Mouse (Mus musculus) testis, adult 2 months (tissue): ENCODE measurements around the gene Mast4. TPM values are rescaled to one million over a fixed set of nuclear protein-coding genes. Genes with fewer than 3 reads are reported as not detected.

Experiments used
- H3K27ac ChIP-seq: fragments of 200-500 bp; 2 replicates; pipeline ENCODE4 v1.5.1; 2012; ENCODE audit warnings: low read depth, low read length; ENCODE audit not compliant: control insufficient read depth, insufficient read depth
- H3K27me3 ChIP-seq: fragments of 200-500 bp; 2 replicates; pipeline ENCODE4 v1.6.1; 2012; ENCODE audit warnings: mild to moderate bottlenecking, low read length, moderate library complexity; ENCODE audit not compliant: control insufficient read depth, insufficient read depth
- H3K36me3 ChIP-seq: fragments of 200-500 bp; 2 replicates; pipeline ENCODE4 v1.6.1; 2012; ENCODE audit warnings: mild to moderate bottlenecking, low read length; ENCODE audit not compliant: control insufficient read depth, insufficient read depth
- H3K4me1 ChIP-seq: fragments of 200-500 bp; 2 replicates; pipeline ENCODE4 v1.6.1; 2012; ENCODE audit warnings: low read length; ENCODE audit not compliant: control insufficient read depth, insufficient read depth
- H3K4me3 ChIP-seq: fragments of 200-500 bp; 2 replicates; pipeline ENCODE4 v1.5.1; 2012; ENCODE audit warnings: low read depth, mild to moderate bottlenecking, low read length, moderate library complexity, mixed read lengths; ENCODE audit not compliant: control insufficient read depth
- CTCF ChIP-seq: fragments of 200-500 bp; IDR thresholded peaks from 2 replicates; pipeline ENCODE4 v1.5.1; 2012; ENCODE audit warnings: low read depth, mild to moderate bottlenecking, inconsistent platforms, low read length, moderate library complexity; ENCODE audit not compliant: control insufficient read depth, insufficient read depth, insufficient replicate concordance
- POLR2A ChIP-seq: fragments of 200-500 bp; IDR thresholded peaks from 2 replicates; pipeline ENCODE4 v1.6.1; 2012; ENCODE audit warnings: low read depth, mild to moderate bottlenecking, inconsistent platforms, low read length, moderate library complexity; ENCODE audit not compliant: control insufficient read depth
- polyA plus RNA-seq: library from polyadenylated mRNA; depleted of rRNA; stranded (reverse); fragments of >200 nt; gene quantifications from 2 replicates; pipeline ENCODE4 v1.2.3, GENCODE M21; 2012

Mast4 gene
- polyA plus RNA-seq, 1 experiment = 5.3 TPM

- Histone ChIP-seq H3K27ac (no peak overlapping the region), H3K4me3 (no peak overlapping the region), H3K27me3 (no peaks in the 10 kb centered on the region), H3K4me1 (no peaks in the 10 kb centered on the region), H3K36me3 (no peaks in the 10 kb centered on the region)
- no peak for TF ChIP-seq CTCF
- TF ChIP-seq POLR2A = no peak
Observed at GRCm38 (mm10) chr13:102942557-102942956, 391.7 kb downstream of the Mast4 start.

GRCm38 (mm10) chr13:102940476-102940875 lies 393.8 kb downstream of the Mast4 start:
- Histone ChIP-seq H3K27ac (no peak overlapping the region), H3K4me3 (no peak overlapping the region), H3K36me3 (no peaks in the 10 kb centered on the region), H3K4me1 (no peaks in the 10 kb centered on the region), H3K27me3 (no peaks in the 10 kb centered on the region)
- no peak for TF ChIP-seq CTCF
- no peak for TF ChIP-seq POLR2A

GRCm38 (mm10) chr13:102936233-102936632 lies 398.1 kb downstream of the Mast4 start:
- Histone ChIP-seq H3K27ac (no peak overlapping the region), H3K4me3 (no peak overlapping the region), H3K4me1 (no peaks in the 10 kb centered on the region), H3K27me3 (no peaks in the 10 kb centered on the region), H3K36me3 (no peaks in the 10 kb centered on the region)
- TF ChIP-seq POLR2A (no peak), CTCF (no peak)

- Histone ChIP-seq H3K27me3 (no peaks in the 10 kb centered on the region), H3K4me3 (no peak overlapping the region), H3K4me1 (no peaks in the 10 kb centered on the region), H3K36me3 (no peaks in the 10 kb centered on the region), H3K27ac (no peak overlapping the region)
- TF ChIP-seq POLR2A (no peak), CTCF (no peak)
Observed at GRCm38 (mm10) chr13:102935788-102936187, 398.5 kb downstream of the Mast4 start.

GRCm38 (mm10) chr13:102933702-102934101 lies 400.6 kb downstream of the Mast4 start:
- Histone ChIP-seq H3K27ac (no peak overlapping the region), H3K4me3 (no peak overlapping the region), H3K27me3 (no peaks in the 10 kb centered on the region), H3K36me3 (no peaks in the 10 kb centered on the region), H3K4me1 (no peaks in the 10 kb centered on the region)
- TF ChIP-seq POLR2A (no peak), CTCF (no peak)

- H3K4me3 ChIP-seq = no peak overlapping the region
- no peak for TF ChIP-seq POLR2A
- no peak for TF ChIP-seq CTCF
- H3K27me3 ChIP-seq = no peaks in the 10 kb centered on the region
- H3K36me3 ChIP-seq = no peaks in the 10 kb centered on the region
- H3K4me1 ChIP-seq = no peaks in the 10 kb centered on the region
- H3K27ac ChIP-seq = no peak overlapping the region
Observed at GRCm38 (mm10) chr13:102932434-102932833, 401.9 kb downstream of the Mast4 start.

- Histone ChIP-seq H3K27ac (no peak overlapping the region), H3K36me3 (no peaks in the 10 kb centered on the region), H3K4me1 (no peaks in the 10 kb centered on the region), H3K4me3 (no peak overlapping the region), H3K27me3 (no peaks in the 10 kb centered on the region)
- no peak for TF ChIP-seq CTCF
- no peak for TF ChIP-seq POLR2A
Observed at GRCm38 (mm10) chr13:102931951-102932350, 402.3 kb downstream of the Mast4 start.

- TF ChIP-seq POLR2A (no peak), CTCF (no peak)
- H3K4me1 ChIP-seq = no peaks in the 10 kb centered on the region
- H3K27me3 ChIP-seq = no peaks in the 10 kb centered on the region
- H3K36me3 ChIP-seq = no peaks in the 10 kb centered on the region
- no peak overlapping the region for H3K27ac ChIP-seq
- H3K4me3 ChIP-seq = no peak overlapping the region
Observed at GRCm38 (mm10) chr13:102925844-102926598, 408.3 kb downstream of the Mast4 start.
